Mouse (Mus musculus) kidney, embryonic 16.5 days (tissue): ENCODE measurements around the gene Dusp11. TPM values are rescaled to one million over a fixed set of nuclear protein-coding genes. Genes with fewer than 3 reads are reported as not detected.
"Not testable (repeated sequence)": the region's sequence is repeated elsewhere in the genome, so short reads cannot be mapped to it uniquely, and the experiment has no call there.

Experiments used
- ATAC-seq: fragments of 200-750 bp; cut with Nextera tagmentation; 2 replicates; pipeline ENCODE4 v1.8.0; 2017; ENCODE audit warnings: moderate TSS enrichment; ENCODE audit not compliant: low FRiP score, low TSS enrichment
- H3K27ac ChIP-seq: fragments of 300-500 bp; sonication (generic); 2 replicates; pipeline ENCODE4 v1.5.1; 2014; ENCODE audit warnings: low read length
- H3K27me3 ChIP-seq: fragments of 300-500 bp; sonication (generic); 2 replicates; pipeline ENCODE4 v1.6.1; 2014; ENCODE audit warnings: low read length, control low read depth, mixed read lengths; ENCODE audit not compliant: insufficient read depth
- H3K36me3 ChIP-seq: fragments of 300-500 bp; sonication (generic); 2 replicates; pipeline ENCODE4 v1.6.1; 2014; ENCODE audit warnings: low read length, control low read depth, mixed read lengths; ENCODE audit not compliant: insufficient read depth
- H3K4me1 ChIP-seq: fragments of 300-500 bp; sonication (generic); 2 replicates; pipeline ENCODE4 v1.6.1; 2014; ENCODE audit warnings: low read length, control low read depth, mixed read lengths; ENCODE audit not compliant: insufficient read depth
- H3K4me2 ChIP-seq: fragments of 300-500 bp; sonication (generic); replicated peaks from 2 replicates; pipeline ENCODE4 v1.6.1; 2014; ENCODE audit warnings: low read depth, low read length
- H3K4me3 ChIP-seq: fragments of 300-500 bp; sonication (generic); 2 replicates; pipeline ENCODE4 v1.5.1; 2014; ENCODE audit warnings: mild to moderate bottlenecking, low read length
- H3K9ac ChIP-seq: fragments of 300-500 bp; sonication (generic); replicated peaks from 2 replicates; pipeline ENCODE4 v1.6.1; 2014; ENCODE audit warnings: low read length
- H3K9me3 ChIP-seq: fragments of 300-500 bp; sonication (generic); 2 replicates; pipeline ENCODE4 v1.6.1; 2016; ENCODE audit warnings: low read length, control low read depth
- WGBS: fragments of 180-500 bp; shearing (Covaris S2); extraction: QIAGEN DNeasy Blood & Tissue Kit; methylation state at CpG from one replicate; pipeline ENCODE4 v1.1.7; 2014; 5-methylcytosine and 5-hydroxymethylcytosine counted together
- polyA plus RNA-seq: library from polyadenylated mRNA; unstranded; fragments of >200 nt; fragmentation: Nextera tagmentation; extraction: Ambion mirVana; gene quantifications from 2 replicates; pipeline ENCODE4 v1.2.1, GENCODE M21; 2015

Gene Dusp11
- polyA plus RNA-seq, 1 experiment from 2014 or later = 40.5 TPM

DNA sequence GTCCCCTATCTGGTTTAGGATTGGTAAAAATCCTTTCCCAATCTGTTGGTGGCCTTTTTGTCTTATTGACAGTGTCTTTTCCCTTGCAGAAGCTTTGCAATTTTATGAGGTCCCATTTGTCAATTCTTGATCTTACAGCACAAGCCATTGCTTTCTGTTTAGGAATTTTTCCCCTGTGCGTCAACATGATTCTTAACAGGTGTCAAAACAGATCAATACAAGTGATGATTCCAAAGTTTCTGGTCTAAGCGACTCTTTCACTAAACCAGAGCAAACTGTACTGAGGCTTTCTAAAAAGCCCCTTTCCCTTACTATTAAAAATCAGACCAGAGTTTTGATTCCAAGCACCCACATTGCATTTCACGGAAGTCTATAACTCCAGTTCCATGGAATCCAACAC lies 43.1 kb downstream of the Dusp11 start:
- not testable (repeated sequence) for H3K4me2 ChIP-seq, H3K9ac ChIP-seq, H3K27ac ChIP-seq, H3K4me1 ChIP-seq, H3K36me3 ChIP-seq, H3K9me3 ChIP-seq, H3K27me3 ChIP-seq, H3K4me3 ChIP-seq, ATAC-seq
- WGBS = over 99% methylated on average over 3 of the region's 3 CpGs

DNA sequence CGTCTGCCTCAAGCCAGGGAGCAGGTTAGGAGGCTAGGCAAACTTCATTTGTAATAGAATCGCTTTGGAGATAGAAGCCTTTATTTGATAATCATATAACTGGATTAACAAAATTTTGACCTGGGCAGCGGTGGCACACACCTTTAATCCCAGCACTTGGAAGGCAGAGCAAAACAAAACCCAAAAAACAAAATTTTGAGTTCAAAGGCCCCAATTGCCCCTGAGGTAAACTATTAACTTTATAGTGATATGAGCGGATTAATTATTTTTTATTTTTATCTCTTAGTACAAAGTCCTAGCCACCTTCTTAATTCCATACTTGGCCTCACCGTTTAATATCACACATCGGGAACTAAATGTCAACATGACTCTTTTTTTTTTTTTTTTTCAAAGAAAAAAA lies 44.9 kb downstream of the Dusp11 start:
- Histone ChIP-seq H3K27ac (peak overlapping the region; percentile 82), H3K27me3 (no peaks in the 10 kb centered on the region), H3K36me3 (peaks cover under 1% of the 10 kb centered on the region; the same call in 1 of the 2 replicates), H3K9me3 (no peaks in the 10 kb centered on the region), H3K4me2 (peak overlapping the region; percentile 68), H3K4me1 (peaks cover 9% of the 10 kb centered on the region), H3K4me3 (peak overlapping the region; percentile 53), H3K9ac (peak overlapping the region; percentile 80)
- no peak for ATAC-seq
- 86% methylated on average over 6 of the region's 6 CpGs for WGBS

DNA sequence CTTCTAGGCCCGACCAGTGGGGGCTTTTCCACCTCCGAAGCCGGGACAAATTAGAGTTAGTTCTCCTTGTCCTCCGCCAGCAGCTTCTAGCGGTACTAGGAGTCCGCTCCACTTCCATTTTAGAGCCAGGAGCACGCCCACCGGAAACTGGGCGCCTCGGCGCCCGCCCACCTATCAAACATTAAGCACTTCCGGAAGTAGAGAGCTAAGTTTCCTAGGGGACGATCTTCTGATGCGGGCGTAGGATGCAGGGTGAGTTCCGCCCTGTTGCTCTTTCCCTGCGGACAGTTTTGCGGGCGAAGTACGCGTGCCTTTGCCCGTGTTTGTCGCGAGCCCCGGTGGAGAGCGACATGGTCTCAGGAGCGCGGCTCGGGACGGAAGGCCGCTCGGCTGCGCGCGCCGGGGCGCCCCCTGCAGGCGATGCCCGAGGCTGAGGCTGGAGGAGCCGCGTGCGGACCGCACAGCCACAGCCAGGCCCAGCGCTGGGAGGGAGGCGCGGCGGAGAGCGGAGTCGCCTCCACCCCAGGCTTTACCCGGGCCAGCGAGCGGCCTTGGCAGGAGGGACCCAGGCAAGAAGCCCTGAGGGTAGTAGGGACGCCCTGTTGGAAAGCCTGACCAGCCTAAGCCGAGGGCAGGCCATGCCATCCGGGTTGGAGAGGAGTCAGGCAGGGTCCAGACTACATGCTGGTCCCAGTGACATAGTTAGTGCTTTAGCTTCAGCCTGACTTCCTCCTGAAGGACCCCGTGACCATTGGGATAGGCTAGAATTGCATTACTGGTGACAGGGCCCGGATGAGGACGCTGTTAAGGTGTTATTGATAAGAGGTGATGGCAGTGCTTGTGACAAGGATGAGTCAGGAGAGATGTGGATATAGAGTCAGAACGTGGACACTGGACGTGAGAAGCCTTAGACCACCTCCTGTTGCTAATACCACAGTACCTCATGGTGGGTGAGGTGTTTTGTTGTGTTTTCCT lies 45.6 kb downstream of the Dusp11 start, which contains the start of gene Nat8f1:
Gene Nat8f1, minus strand, starts transcription at position 149 of the 975 bp plus-strand sequence.
- Histone ChIP-seq H3K9ac (peak within 1 kb of the TSS; percentile 80), H3K27ac (peak within 1 kb of the TSS; percentile 82), H3K4me3 (peak within 1 kb of the TSS; percentile 53), H3K4me2 (peak within 1 kb of the TSS; percentile 68)
- H3K36me3 ChIP-seq, H3K27me3 ChIP-seq, H3K4me1 ChIP-seq, H3K9me3 ChIP-seq: not testable (repeated sequence)
- ATAC-seq = peak; percentile 97
- WGBS = under 1% methylated on average over 54 of the region's 61 CpGs

DNA sequence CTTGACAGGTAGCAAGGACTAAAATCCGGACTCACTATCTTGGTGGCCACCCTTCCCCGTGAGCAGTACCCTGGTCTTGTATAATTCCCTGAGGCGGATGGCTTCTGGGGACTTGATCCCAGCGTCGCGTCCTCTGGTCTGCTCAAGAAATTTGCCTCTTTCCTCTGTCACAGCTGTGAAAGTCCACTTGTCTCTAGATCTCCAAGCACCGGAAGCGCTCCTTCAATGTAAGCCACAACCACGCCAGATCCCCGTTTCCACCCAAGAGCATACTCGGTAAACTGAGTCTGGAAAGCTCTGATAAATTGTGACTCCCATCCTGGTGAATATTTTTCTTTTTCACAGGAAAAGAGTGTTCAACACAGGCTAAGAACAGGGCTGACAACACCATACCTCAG lies 46.3 kb downstream of the Dusp11 start:
- no peak for ATAC-seq
- H3K36me3 ChIP-seq = no peaks in the 10 kb centered on the region
- peak overlapping the region; percentile 68 for H3K4me2 ChIP-seq
- H3K9ac ChIP-seq = peak overlapping the region; percentile 80
- 5% methylated on average over 11 of the region's 11 CpGs for WGBS
- H3K4me1 ChIP-seq = peaks cover 9% of the 10 kb centered on the region
- H3K27me3 ChIP-seq = no peaks in the 10 kb centered on the region
- peak overlapping the region; percentile 82 for H3K27ac ChIP-seq
- H3K4me3 ChIP-seq = peak overlapping the region; percentile 53
- H3K9me3 ChIP-seq = no peaks in the 10 kb centered on the region

DNA sequence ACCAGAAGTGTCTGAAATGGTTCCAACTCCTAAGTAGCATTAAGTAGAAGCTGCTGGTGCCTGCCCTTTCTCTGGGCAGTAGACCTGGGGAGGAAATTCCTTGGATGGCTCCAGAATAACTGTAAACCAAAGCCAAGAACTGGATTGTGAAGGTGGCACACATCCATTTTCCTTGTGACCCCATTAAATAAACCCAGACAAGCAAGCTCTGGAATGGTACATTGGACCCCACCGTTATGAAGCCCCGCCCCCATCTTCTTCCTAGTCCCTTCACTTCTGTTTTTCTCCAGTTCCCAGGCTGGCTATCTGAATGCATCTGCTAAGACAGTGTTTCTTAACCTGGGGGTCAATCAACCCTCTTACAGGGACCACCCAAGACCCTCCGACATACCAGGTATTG lies 49.9 kb downstream of the Dusp11 start, which contains the start of gene Tprkb:
Gene Tprkb, plus strand, starts transcription at position 279 of the 400 bp plus-strand sequence.
- no peak within 1 kb of the TSS for H3K4me2 ChIP-seq
- WGBS = 87% methylated on average over 3 of the region's 3 CpGs
- ATAC-seq = no peak
- H3K27me3 ChIP-seq = no peaks in the 10 kb centered on the region
- H3K4me1 ChIP-seq = peaks cover 8% of the 10 kb centered on the region
- no peak within 1 kb of the TSS for H3K9ac ChIP-seq
- H3K27ac ChIP-seq = no peak within 1 kb of the TSS
- H3K4me3 ChIP-seq = no peak within 1 kb of the TSS
- no peaks in the 10 kb centered on the region for H3K36me3 ChIP-seq
- no peaks in the 10 kb centered on the region for H3K9me3 ChIP-seq

DNA sequence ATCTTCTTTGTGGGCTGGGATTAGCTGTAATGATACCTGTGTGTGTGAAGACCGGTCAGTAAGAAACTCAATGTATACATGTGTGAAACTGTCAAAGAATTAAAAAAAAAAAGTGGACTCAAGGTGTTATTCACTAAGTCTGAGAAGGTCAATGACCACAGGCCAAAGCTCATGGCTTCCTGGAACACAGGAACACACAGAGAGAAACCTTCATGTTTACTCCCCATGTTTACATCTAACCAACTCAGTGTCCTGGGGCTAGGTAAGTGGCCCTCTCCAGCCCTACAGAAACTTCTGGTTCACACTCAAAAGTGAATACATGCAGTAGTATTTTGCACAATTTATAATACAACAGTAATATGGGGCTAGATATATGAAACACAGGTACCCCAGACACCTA lies 51.8 kb downstream of the Dusp11 start:
- H3K4me1 ChIP-seq = peaks cover 2% of the 10 kb centered on the region; the same call in 1 of the 2 replicates
- H3K27me3 ChIP-seq = no peaks in the 10 kb centered on the region
- no peaks in the 10 kb centered on the region for H3K36me3 ChIP-seq
- no peak overlapping the region for H3K27ac ChIP-seq
- H3K4me3 ChIP-seq = no peak overlapping the region
- WGBS = 97% methylated on average over 1 of the region's 1 CpGs
- H3K9ac ChIP-seq = no peak overlapping the region
- ATAC-seq = no peak
- no peak overlapping the region for H3K4me2 ChIP-seq
- H3K9me3 ChIP-seq = no peaks in the 10 kb centered on the region

DNA sequence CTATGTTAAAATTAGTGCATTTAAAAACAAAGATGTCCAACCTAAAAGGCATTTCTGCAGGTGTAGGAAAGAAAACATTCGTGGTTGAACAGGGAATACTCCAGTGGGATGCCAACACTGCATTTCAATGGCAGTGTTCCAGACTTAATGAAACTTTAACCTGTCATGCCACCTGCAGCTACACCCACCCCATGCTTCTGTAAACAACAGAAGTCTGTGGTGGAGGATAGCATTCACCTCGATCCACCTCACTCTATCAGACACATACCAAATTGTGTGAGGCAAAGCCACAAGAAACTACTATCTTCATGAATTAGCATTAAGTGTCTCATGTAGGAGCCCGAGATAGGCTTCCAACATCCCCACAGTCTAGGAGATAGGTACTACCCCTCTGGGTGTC lies 53.1 kb downstream of the Dusp11 start:
- Histone ChIP-seq H3K4me1 (no peaks in the 10 kb centered on the region), H3K9me3 (no peaks in the 10 kb centered on the region), H3K36me3 (no peaks in the 10 kb centered on the region), H3K27ac (no peak overlapping the region), H3K4me3 (no peak overlapping the region), H3K4me2 (no peak overlapping the region), H3K9ac (no peak overlapping the region), H3K27me3 (no peaks in the 10 kb centered on the region)
- no peak for ATAC-seq
- WGBS = 67% methylated on average over 3 of the region's 3 CpGs

DNA sequence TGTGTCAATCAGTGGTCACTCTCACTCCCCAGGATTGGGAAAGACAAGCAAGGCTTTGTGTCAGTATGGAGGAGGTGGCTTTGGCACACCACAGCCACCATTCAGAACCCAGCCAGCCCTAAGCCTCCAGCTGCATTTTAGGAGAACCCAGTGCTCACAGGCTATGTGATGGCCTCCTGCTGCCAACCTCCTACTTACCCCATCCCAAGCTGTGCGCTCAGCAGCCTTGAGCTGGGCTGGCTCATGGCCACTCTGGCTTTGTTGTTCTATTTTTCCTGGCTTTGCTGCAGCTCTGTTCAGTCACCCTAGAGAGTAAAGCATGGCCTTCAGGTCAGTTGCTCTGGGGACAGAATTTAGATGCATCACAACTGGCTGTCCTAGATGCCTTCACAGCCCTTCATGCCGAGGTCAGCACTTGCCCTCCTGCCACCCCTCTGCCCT lies 54.5 kb downstream of the Dusp11 start:
- not testable (repeated sequence) for H3K4me3 ChIP-seq, H3K9me3 ChIP-seq, H3K9ac ChIP-seq, H3K4me2 ChIP-seq, ATAC-seq, H3K4me1 ChIP-seq, H3K27me3 ChIP-seq, H3K27ac ChIP-seq, H3K36me3 ChIP-seq
- 72% methylated on average over 2 of the region's 2 CpGs for WGBS

DNA sequence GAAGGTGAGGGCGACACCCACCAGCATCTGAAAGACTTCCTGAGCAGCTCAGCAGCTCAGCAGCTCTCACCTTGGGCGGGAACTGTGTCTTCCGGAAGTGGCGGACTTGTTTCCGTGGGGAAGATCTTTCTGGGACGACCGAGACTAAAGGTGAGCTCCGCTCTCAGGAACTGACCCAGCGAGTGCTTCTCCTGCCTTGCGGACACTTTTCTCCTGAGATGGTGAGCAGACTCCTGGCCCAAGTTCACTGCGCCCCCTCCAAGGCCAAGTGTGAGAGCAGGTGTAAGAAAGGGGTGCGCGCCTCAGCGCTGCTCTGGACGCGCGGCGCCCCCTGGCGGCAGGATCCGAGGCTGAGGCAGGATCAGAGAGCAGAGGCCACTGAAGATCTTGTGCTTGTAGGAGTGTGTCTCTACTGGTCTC lies 56.8 kb downstream of the Dusp11 start, which contains the start of gene Nat8f4:
Gene Nat8f4, minus strand, starts transcription at position 243 of the 420 bp plus-strand sequence.
- H3K27me3 ChIP-seq, H3K27ac ChIP-seq, H3K36me3 ChIP-seq, H3K4me1 ChIP-seq, H3K9ac ChIP-seq, H3K9me3 ChIP-seq: not testable (repeated sequence)
- Histone ChIP-seq H3K4me2 (peak within 1 kb of the TSS; percentile 41), H3K4me3 (peak within 1 kb of the TSS; percentile 31)
- peak; percentile 84 for ATAC-seq
- 9% methylated on average over 20 of the region's 20 CpGs for WGBS

DNA sequence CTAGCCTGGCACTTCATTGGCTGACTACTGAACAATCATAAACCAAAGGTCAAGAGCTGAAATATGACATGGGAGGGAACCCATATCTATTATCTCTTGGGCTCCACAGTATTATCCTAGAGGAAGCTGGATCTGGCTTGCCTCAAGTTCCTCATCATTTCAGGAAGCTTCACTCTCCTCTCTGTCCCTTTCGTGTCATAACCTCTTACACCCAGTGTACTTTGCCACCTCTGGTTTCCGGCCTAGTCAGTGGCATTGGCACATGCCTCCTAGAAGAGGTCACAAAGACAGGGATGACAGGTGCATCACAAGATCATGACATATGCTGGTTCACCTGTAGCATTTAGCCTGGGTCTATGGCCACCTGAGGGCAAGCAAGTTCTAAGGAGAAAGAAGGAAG lies 59.2 kb downstream of the Dusp11 start:
- Histone ChIP-seq H3K27me3 (no peaks in the 10 kb centered on the region), H3K27ac (no peak overlapping the region), H3K4me2 (no peak overlapping the region), H3K9me3 (no peaks in the 10 kb centered on the region), H3K4me1 (no peaks in the 10 kb centered on the region), H3K4me3 (no peak overlapping the region), H3K36me3 (no peaks in the 10 kb centered on the region), H3K9ac (no peak overlapping the region)
- ATAC-seq = no peak
- 84% methylated on average over 2 of the region's 2 CpGs for WGBS
